Mouse (Mus musculus): ENCODE data around the gene Chaf1b. TPM values are rescaled to one million over a fixed set of nuclear protein-coding genes. Genes with fewer than 3 reads are reported as not detected.
A peak's percentile ranks its signal among the peaks of the same experiment; 100 is the strongest.

Chaf1b gene
- polyA plus RNA-seq, 1 experiment from 2014 or later = 54.9 TPM

- Histone ChIP-seq H3K9ac (no peak overlapping the region), H3K27me3 (peaks cover 31% of the 10 kb centered on the region), H3K4me2 (replicated peaks) (no peak overlapping the region), H3K9me3 (replicated peaks) (no peaks in the 10 kb centered on the region), H3K27ac (replicated peaks) (no peak overlapping the region), H3K36me3 (no peaks in the 10 kb centered on the region), H3K4me1 (peaks cover 16% of the 10 kb centered on the region), H3K4me3 (replicated peaks) (no peak overlapping the region)
- WGBS = 30% methylated on average over 17 of the region's 17 CpGs
- ATAC-seq (ENCODE audit: insufficient number of reproducible peaks, low FRiP score, low TSS enrichment, low read depth) = no peak
Observed at GRCm38 (mm10) chr16:93932185-93933168, 48.8 kb downstream of the Chaf1b start.

GRCm38 (mm10) chr16:93934588-93934987 lies 50.9 kb downstream of the Chaf1b start:
- H3K27ac ChIP-seq (replicated peaks) = no peak overlapping the region
- 21% methylated on average over 13 of the region's 13 CpGs for WGBS
- no peaks in the 10 kb centered on the region for H3K36me3 ChIP-seq
- no peak overlapping the region for H3K4me3 ChIP-seq (replicated peaks)
- peaks cover 22% of the 10 kb centered on the region for H3K4me1 ChIP-seq
- no peak overlapping the region for H3K9ac ChIP-seq
- peaks cover 37% of the 10 kb centered on the region for H3K27me3 ChIP-seq
- no peaks in the 10 kb centered on the region for H3K9me3 ChIP-seq (replicated peaks)
- H3K4me2 ChIP-seq (replicated peaks) = no peak overlapping the region
- ATAC-seq (ENCODE audit: insufficient number of reproducible peaks, low FRiP score, low TSS enrichment, low read depth) = no peak

- WGBS = 14% methylated on average over 7 of the region's 7 CpGs
- Histone ChIP-seq H3K9me3 (replicated peaks) (no peaks in the 10 kb centered on the region), H3K4me3 (replicated peaks) (no peak overlapping the region), H3K9ac (no peak overlapping the region), H3K36me3 (no peaks in the 10 kb centered on the region), H3K4me1 (peaks cover 22% of the 10 kb centered on the region), H3K4me2 (replicated peaks) (no peak overlapping the region), H3K27ac (replicated peaks) (no peak overlapping the region), H3K27me3 (peaks cover 37% of the 10 kb centered on the region)
- ATAC-seq (ENCODE audit: insufficient number of reproducible peaks, low FRiP score, low TSS enrichment, low read depth) = no peak
Observed at GRCm38 (mm10) chr16:93935009-93935408, 51.3 kb downstream of the Chaf1b start.

- no peak for ATAC-seq (ENCODE audit: insufficient number of reproducible peaks, low FRiP score, low TSS enrichment, low read depth)
- no peaks in the 10 kb centered on the region for H3K36me3 ChIP-seq
- no peak overlapping the region for H3K27ac ChIP-seq (replicated peaks)
- peaks cover 18% of the 10 kb centered on the region; the same call in 1 of the 2 replicates for H3K4me1 ChIP-seq
- H3K9me3 ChIP-seq (replicated peaks) = no peaks in the 10 kb centered on the region
- H3K9ac ChIP-seq = no peak overlapping the region
- peak overlapping the region; percentile 36 for H3K4me3 ChIP-seq (replicated peaks)
- 7% methylated on average over 16 of the region's 16 CpGs for WGBS
- H3K4me2 ChIP-seq (replicated peaks) = peak overlapping the region; percentile 49
- H3K27me3 ChIP-seq = peaks cover 34% of the 10 kb centered on the region
Observed at GRCm38 (mm10) chr16:93938400-93938846, 54.7 kb downstream of the Chaf1b start.

- WGBS = 32% methylated on average over 4 of the region's 4 CpGs
- no peak overlapping the region for H3K4me2 ChIP-seq (replicated peaks)
Observed at GRCm38 (mm10) chr16:93939961-93940360, 56.3 kb downstream of the Chaf1b start.

GRCm38 (mm10) chr16:93941781-93942567 lies 58.3 kb downstream of the Chaf1b start:
- Histone ChIP-seq H3K9me3 (replicated peaks) (no peaks in the 10 kb centered on the region), H3K9ac (no peak overlapping the region), H3K4me1 (peaks cover 8% of the 10 kb centered on the region; the same call in 1 of the 2 replicates), H3K36me3 (no peaks in the 10 kb centered on the region), H3K4me3 (replicated peaks) (no peak overlapping the region), H3K4me2 (replicated peaks) (no peak overlapping the region), H3K27ac (replicated peaks) (no peak overlapping the region), H3K27me3 (peaks cover 7% of the 10 kb centered on the region)
- 75% methylated on average over 10 of the region's 10 CpGs for WGBS
- ATAC-seq (ENCODE audit: insufficient number of reproducible peaks, low FRiP score, low TSS enrichment, low read depth) = no peak

More at GRCm38 (mm10) chr16:93939961-93940360, 56.3 kb downstream of the Chaf1b start:
- Histone ChIP-seq H3K9ac (no peak overlapping the region), H3K36me3 (no peaks in the 10 kb centered on the region), H3K27me3 (peaks cover 24% of the 10 kb centered on the region), H3K27ac (replicated peaks) (no peak overlapping the region), H3K4me3 (replicated peaks) (no peak overlapping the region), H3K9me3 (replicated peaks) (no peaks in the 10 kb centered on the region), H3K4me1 (peaks cover 12% of the 10 kb centered on the region; the same call in 1 of the 2 replicates)
- no peak for ATAC-seq (ENCODE audit: insufficient number of reproducible peaks, low FRiP score, low TSS enrichment, low read depth)

- ATAC-seq (ENCODE audit: insufficient number of reproducible peaks, low FRiP score, low TSS enrichment, low read depth) = no peak
- Histone ChIP-seq H3K36me3 (no peaks in the 10 kb centered on the region), H3K4me3 (replicated peaks) (no peak overlapping the region), H3K9me3 (replicated peaks) (no peaks in the 10 kb centered on the region), H3K9ac (no peak overlapping the region), H3K27me3 (peaks cover under 1% of the 10 kb centered on the region; the same call in 1 of the 2 replicates), H3K4me2 (replicated peaks) (no peak overlapping the region), H3K4me1 (peaks cover 8% of the 10 kb centered on the region; the same call in 1 of the 2 replicates), H3K27ac (replicated peaks) (no peak overlapping the region)
- WGBS = 93% methylated on average over 10 of the region's 10 CpGs
Observed at GRCm38 (mm10) chr16:93942796-93943502, 59.2 kb downstream of the Chaf1b start.

- Histone ChIP-seq H3K4me3 (replicated peaks) (no peak overlapping the region), H3K27ac (replicated peaks) (no peak overlapping the region), H3K4me2 (replicated peaks) (no peak overlapping the region), H3K4me1 (peaks cover 3% of the 10 kb centered on the region; the same call in 1 of the 2 replicates), H3K9me3 (replicated peaks) (no peaks in the 10 kb centered on the region), H3K9ac (no peak overlapping the region), H3K36me3 (no peaks in the 10 kb centered on the region), H3K27me3 (no peaks in the 10 kb centered on the region)
- WGBS = 76% methylated on average over 6 of the region's 6 CpGs
- ATAC-seq (ENCODE audit: insufficient number of reproducible peaks, low FRiP score, low TSS enrichment, low read depth) = no peak
Observed at GRCm38 (mm10) chr16:93944301-93944700, 60.6 kb downstream of the Chaf1b start.

- no peak for ATAC-seq (ENCODE audit: insufficient number of reproducible peaks, low FRiP score, low TSS enrichment, low read depth)
- Histone ChIP-seq H3K27me3 (no peaks in the 10 kb centered on the region), H3K4me2 (replicated peaks) (no peak overlapping the region), H3K9me3 (replicated peaks) (no peaks in the 10 kb centered on the region), H3K27ac (replicated peaks) (no peak overlapping the region), H3K36me3 (no peaks in the 10 kb centered on the region), H3K4me3 (replicated peaks) (no peak overlapping the region), H3K9ac (no peak overlapping the region), H3K4me1 (peaks cover 4% of the 10 kb centered on the region; the same call in 1 of the 2 replicates)
- 91% methylated on average over 4 of the region's 4 CpGs for WGBS
Observed at GRCm38 (mm10) chr16:93947396-93947795, 63.7 kb downstream of the Chaf1b start.
